Mouse (Mus musculus): ENCODE measurements around the gene Pros1. TPM values are rescaled to one million over a fixed set of nuclear protein-coding genes. Genes with fewer than 3 reads are reported as not detected.
A peak's percentile ranks its signal among the peaks of the same experiment; 100 is the strongest.

Pros1 gene
- polyA plus RNA-seq, 1 experiment from 2014 or later = 13.1 TPM

DNA sequence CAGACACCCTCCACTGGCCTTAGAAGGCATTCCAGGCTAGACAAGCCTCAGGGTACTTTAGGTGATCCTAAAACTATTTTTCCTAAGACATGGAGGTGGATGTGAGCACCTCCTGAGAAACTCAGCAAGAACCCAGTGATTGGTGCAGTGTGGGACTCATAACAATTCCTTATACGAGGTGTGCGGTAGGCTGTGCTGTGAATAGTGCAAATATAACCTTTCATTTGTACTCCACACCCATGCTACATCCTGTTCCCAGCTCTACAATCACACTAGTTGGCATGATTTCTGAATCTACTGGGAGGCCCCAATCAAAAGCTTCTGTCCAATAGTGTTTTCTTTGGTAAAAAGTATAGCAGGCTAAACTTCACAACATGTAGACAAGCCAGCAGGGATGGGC, 22.1 kb upstream of the Pros1 start:
- DNase-seq (ENCODE audit: low spot score) (no peak), ATAC-seq (ENCODE audit: low FRiP score) (no peak; the same call in 1 of the 2 replicates)
- no peak overlapping the region for H3K4me2 ChIP-seq (replicated peaks)
- no peaks in the 10 kb centered on the region for H3K9me3 ChIP-seq (ENCODE audit: control insufficient read depth, low read length)
- no peaks in the 10 kb centered on the region for H3K27me3 ChIP-seq (ENCODE audit: control insufficient read depth, insufficient read depth, low read length)
- H3K27ac ChIP-seq = no peak overlapping the region
- 86% methylated on average over 2 of the region's 2 CpGs for WGBS
- H3K4me3 ChIP-seq (replicated peaks; ENCODE audit: low read length) = no peak overlapping the region
- H3K9ac ChIP-seq = no peak overlapping the region
- no peaks in the 10 kb centered on the region for H3K36me3 ChIP-seq (replicated peaks; ENCODE audit: control insufficient read depth, insufficient read depth)
- no peaks in the 10 kb centered on the region for H3K4me1 ChIP-seq (replicated peaks; ENCODE audit: control insufficient read depth, insufficient read depth, low read length)

DNA sequence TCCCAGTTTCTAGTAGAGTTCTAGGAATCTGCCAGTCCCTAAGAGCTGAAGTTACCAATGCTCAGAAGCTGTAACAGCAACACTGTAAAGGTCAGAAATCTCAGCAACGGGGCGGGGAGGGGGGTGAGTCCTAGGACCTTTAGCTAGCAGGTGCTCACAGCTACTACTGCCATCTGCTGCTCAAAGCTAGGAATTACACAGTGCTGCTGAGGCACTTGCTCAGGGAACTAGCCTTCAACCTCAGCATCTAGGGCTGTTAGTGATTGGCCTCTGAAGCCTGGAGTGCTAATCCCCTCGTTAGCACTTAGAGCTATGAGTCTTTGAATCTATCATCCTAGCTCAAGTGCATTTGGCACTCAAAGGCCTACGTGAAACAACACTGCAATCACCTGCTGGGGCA, 21.6 kb upstream of the Pros1 start:
- Histone ChIP-seq H3K4me1 (replicated peaks; ENCODE audit: control insufficient read depth, insufficient read depth, low read length) (no peaks in the 10 kb centered on the region), H3K9ac (no peak overlapping the region), H3K36me3 (replicated peaks; ENCODE audit: control insufficient read depth, insufficient read depth) (no peaks in the 10 kb centered on the region), H3K4me3 (replicated peaks; ENCODE audit: low read length) (no peak overlapping the region), H3K27ac (no peak overlapping the region), H3K27me3 (ENCODE audit: control insufficient read depth, insufficient read depth, low read length) (no peaks in the 10 kb centered on the region), H3K4me2 (replicated peaks) (no peak overlapping the region), H3K9me3 (ENCODE audit: control insufficient read depth, low read length) (no peaks in the 10 kb centered on the region)
- ATAC-seq (ENCODE audit: low FRiP score) = peak; percentile 37; the same call in 1 of the 2 replicates
- DNase-seq (ENCODE audit: low spot score) = peak; percentile 48
- WGBS = 19% methylated on average over 4 of the region's 4 CpGs

DNA sequence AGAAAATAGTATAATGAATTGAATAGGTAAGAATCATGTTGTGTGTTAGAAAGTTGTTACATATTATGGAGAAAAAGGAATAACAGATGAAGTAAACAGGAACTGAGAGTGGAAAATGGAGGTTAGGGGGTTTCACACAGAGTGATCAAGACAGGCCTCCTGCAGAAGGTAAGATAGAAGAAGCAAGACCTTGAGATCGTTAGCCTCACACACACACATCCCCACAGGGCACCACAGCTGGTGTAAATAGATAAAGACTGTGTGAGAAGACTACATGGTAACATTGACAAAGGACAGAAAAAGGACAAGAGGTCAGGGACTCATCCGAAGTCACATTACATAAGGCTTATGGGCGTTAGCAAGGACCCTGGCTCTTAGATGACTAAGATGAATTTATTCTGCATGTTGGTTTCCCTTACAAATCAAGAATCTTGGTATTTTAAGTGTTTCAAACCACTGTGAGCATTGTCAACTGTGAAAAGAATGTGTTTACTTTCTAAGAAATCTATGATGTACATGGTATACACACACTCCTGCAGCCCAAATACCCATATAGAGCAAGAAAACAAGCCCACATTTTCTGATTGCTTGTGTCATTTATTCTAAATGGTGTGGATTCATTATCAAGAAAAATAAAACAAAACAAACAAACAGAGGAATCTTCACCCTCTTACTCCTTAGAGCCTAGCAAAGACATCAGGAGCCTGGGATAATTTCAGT, 19.9 kb upstream of the Pros1 start:
- H3K4me1 ChIP-seq (replicated peaks; ENCODE audit: control insufficient read depth, insufficient read depth, low read length) = no peaks in the 10 kb centered on the region
- no peak overlapping the region for H3K4me3 ChIP-seq (replicated peaks; ENCODE audit: low read length)
- WGBS = 58% methylated on average over 3 of the region's 3 CpGs

DNA sequence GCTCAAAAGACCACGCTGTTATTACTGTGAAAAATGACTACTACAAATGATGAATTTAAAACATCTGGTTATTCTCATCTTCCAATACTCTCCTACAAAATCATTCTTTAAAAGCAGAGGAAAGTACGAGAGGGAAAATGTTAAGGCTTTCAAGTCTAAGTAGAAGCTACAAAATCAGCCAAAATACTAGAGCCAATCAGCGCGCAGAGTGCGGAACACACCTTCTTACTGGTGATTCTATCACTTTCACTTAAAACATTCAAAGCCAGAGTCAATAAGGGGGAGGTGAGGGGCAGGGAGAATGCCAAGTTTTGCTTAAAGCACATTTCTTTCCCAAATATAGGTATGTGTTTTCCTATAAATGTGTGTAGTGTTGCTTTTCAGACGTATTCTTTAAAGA, 8.8 kb upstream of the Pros1 start:
- 88% methylated on average over 6 of the region's 6 CpGs for WGBS
- no peaks in the 10 kb centered on the region for H3K9me3 ChIP-seq (ENCODE audit: control insufficient read depth, low read length)
- ATAC-seq (ENCODE audit: low FRiP score) (no peak), DNase-seq (ENCODE audit: low spot score) (no peak)
- peak overlapping the region; percentile 90 for H3K4me2 ChIP-seq (replicated peaks)
- no peak overlapping the region for H3K27ac ChIP-seq
- peak overlapping the region; percentile 96 for H3K4me3 ChIP-seq (replicated peaks; ENCODE audit: low read length)
- H3K9ac ChIP-seq = peak overlapping the region; percentile 88; the same call in 1 of the 2 replicates
- H3K36me3 ChIP-seq (replicated peaks; ENCODE audit: control insufficient read depth, insufficient read depth) = no peaks in the 10 kb centered on the region
- H3K4me1 ChIP-seq (replicated peaks; ENCODE audit: control insufficient read depth, insufficient read depth, low read length) = peaks cover 25% of the 10 kb centered on the region
- H3K27me3 ChIP-seq (ENCODE audit: control insufficient read depth, insufficient read depth, low read length) = no peaks in the 10 kb centered on the region

More for the DNA sequence above, 19.9 kb upstream of the Pros1 start:
- Histone ChIP-seq H3K9ac (no peak overlapping the region), H3K36me3 (replicated peaks; ENCODE audit: control insufficient read depth, insufficient read depth) (no peaks in the 10 kb centered on the region), H3K9me3 (ENCODE audit: control insufficient read depth, low read length) (no peaks in the 10 kb centered on the region), H3K27me3 (ENCODE audit: control insufficient read depth, insufficient read depth, low read length) (no peaks in the 10 kb centered on the region), H3K4me2 (replicated peaks) (no peak overlapping the region), H3K27ac (no peak overlapping the region)
- no peak for DNase-seq (ENCODE audit: low spot score)
- ATAC-seq (ENCODE audit: low FRiP score) = no peak

DNA sequence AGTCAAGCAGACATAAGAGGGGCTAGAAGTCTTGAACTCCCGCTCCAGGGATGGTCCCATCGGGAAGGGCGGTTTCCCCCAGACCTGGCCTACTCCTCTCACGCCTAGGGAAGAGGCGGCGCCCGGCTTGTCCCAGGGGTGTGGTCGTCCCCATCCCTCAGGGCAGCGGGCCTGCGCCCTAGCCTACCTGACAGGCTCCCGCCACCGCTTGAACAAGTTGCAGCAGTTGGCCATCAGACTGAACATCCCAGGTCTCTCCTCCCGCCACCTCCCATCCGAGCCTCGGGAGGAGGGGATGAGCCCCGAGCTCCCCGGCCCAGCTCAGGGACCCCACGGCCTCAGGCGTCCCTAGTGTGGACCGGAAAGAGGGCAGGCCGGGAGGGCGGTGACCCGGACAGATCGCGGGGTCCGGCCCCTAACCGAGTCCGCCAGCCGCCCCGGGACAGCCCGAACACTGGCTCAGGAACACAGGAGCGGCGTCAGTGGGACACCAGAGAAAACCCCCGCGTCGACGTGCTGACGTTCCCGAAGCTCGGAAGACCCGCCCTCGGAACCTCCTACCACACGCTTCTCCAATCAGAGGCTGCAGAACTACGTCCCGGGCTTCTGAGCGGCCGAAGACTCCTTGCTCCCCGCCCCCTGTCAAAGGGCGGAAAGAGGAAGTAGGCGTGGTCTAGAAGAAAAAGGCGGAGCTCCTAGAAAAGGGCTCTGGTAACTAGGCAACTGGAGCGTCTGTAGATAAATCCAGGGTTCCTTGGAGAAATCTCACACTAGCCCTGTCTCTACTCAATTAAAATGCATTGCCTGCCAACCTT, 7.4 kb upstream of the Pros1 start, which contains the start of gene Arl13b:
Arl13b (minus strand) TSS at position 543 of the 815 bp plus-strand sequence.
- H3K9me3 ChIP-seq (ENCODE audit: control insufficient read depth, low read length) = no peaks in the 10 kb centered on the region
- WGBS = under 1% methylated on average over 51 of the region's 52 CpGs
- ATAC-seq (ENCODE audit: low FRiP score) = peak; percentile 100

DNA sequence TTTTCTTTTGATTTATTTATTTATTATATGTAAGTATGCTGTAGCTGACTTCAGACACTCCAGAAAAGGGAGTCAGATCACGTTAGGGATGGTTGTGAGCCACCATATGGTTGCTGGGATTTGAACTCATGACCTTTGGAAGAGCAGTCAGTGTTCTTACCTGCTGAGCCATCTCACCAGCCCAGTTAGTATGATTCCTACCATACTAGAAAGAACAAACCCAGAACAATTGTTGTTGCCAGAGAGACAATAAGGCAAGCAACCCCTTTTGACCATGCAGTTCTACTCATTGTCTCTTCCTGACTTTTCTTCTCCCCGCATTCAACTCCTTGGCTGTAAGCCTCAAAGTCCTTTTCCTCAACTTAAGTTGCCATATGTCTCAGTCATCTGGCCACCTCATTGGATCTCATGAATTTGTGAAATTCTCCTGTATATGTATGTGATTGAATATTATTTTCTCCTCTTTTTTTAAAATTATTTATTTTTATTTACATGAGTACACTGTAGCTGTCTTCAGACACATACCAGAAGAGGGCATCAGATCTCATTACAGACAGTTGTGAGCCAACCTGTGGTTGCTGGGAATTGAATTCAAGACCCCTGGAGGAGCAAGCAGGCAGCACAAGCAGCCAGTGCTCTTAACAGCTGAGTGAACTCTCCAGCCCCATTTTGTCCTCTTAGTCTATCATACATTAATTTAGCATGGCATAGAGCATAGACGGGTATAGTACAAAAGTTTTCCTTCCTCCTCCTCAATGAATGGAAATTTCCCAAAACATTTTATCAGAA, 1.4 kb upstream of the Pros1 start:
- H3K36me3 ChIP-seq (replicated peaks; ENCODE audit: control insufficient read depth, insufficient read depth) = no peaks in the 10 kb centered on the region
- H3K27ac ChIP-seq = no peak overlapping the region
- H3K27me3 ChIP-seq (ENCODE audit: control insufficient read depth, insufficient read depth, low read length) = no peaks in the 10 kb centered on the region
- WGBS = 75% methylated on average over 3 of the region's 3 CpGs
- H3K9ac ChIP-seq = no peak overlapping the region
- DNase-seq (ENCODE audit: low spot score) (no peak), ATAC-seq (ENCODE audit: low FRiP score) (no peak)
- no peaks in the 10 kb centered on the region for H3K4me1 ChIP-seq (replicated peaks; ENCODE audit: control insufficient read depth, insufficient read depth, low read length)
- no peak overlapping the region for H3K4me2 ChIP-seq (replicated peaks)
- no peaks in the 10 kb centered on the region for H3K9me3 ChIP-seq (ENCODE audit: control insufficient read depth, low read length)
- no peak overlapping the region for H3K4me3 ChIP-seq (replicated peaks; ENCODE audit: low read length)

More for the DNA sequence above, 7.4 kb upstream of the Pros1 start, which contains the start of gene Arl13b:
- Histone ChIP-seq H3K4me3 (replicated peaks; ENCODE audit: low read length) (peak within 1 kb of the TSS; percentile 96), H3K27me3 (ENCODE audit: control insufficient read depth, insufficient read depth, low read length) (no peaks in the 10 kb centered on the region), H3K36me3 (replicated peaks; ENCODE audit: control insufficient read depth, insufficient read depth) (no peaks in the 10 kb centered on the region), H3K27ac (peak within 1 kb of the TSS; percentile 69), H3K4me1 (replicated peaks; ENCODE audit: control insufficient read depth, insufficient read depth, low read length) (peaks cover 25% of the 10 kb centered on the region), H3K4me2 (replicated peaks) (peak within 1 kb of the TSS; percentile 90), H3K9ac (peak within 1 kb of the TSS; percentile 88)
- DNase-seq (ENCODE audit: low spot score) = peak; percentile 97

DNA sequence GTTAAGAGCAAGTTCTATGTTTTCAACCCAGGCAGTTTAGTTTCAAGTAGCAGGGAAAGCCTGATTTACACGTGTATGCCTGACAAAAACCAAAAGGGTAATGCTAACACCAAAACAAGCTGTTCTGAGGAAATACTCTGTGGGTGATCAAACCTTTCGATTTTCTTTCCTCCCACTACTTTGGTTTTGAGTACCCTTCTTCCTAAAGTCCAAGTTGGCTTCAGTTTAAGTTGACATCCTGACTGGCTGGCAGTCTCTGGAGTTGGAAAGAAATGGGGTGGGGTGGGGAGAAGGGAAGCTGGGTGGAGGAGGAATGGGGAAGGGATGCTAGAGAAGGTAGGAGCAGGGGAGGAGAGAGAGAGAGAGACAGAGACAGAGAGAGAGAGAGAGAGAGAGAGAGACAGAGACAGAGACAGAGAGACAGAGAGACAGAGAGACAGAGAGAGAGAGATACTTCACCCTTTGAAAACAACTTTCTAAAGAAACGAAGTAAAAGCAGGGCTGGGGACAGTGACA, 438 bp upstream of the Pros1 start:
- no peaks in the 10 kb centered on the region for H3K36me3 ChIP-seq (replicated peaks; ENCODE audit: control insufficient read depth, insufficient read depth)
- H3K4me3 ChIP-seq (replicated peaks; ENCODE audit: low read length) = peak overlapping the region; percentile 64
- H3K27me3 ChIP-seq (ENCODE audit: control insufficient read depth, insufficient read depth, low read length) = no peaks in the 10 kb centered on the region
- H3K9me3 ChIP-seq (ENCODE audit: control insufficient read depth, low read length) = no peaks in the 10 kb centered on the region
- peak overlapping the region; percentile 87 for H3K9ac ChIP-seq
- DNase-seq (ENCODE audit: low spot score) (no peak), ATAC-seq (ENCODE audit: low FRiP score) (peak; percentile 29; the same call in 1 of the 2 replicates)
- WGBS = 19% methylated on average over 3 of the region's 3 CpGs
- peak overlapping the region; percentile 97 for H3K4me2 ChIP-seq (replicated peaks)
- no peak overlapping the region for H3K27ac ChIP-seq
- H3K4me1 ChIP-seq (replicated peaks; ENCODE audit: control insufficient read depth, insufficient read depth, low read length) = no peaks in the 10 kb centered on the region

DNA sequence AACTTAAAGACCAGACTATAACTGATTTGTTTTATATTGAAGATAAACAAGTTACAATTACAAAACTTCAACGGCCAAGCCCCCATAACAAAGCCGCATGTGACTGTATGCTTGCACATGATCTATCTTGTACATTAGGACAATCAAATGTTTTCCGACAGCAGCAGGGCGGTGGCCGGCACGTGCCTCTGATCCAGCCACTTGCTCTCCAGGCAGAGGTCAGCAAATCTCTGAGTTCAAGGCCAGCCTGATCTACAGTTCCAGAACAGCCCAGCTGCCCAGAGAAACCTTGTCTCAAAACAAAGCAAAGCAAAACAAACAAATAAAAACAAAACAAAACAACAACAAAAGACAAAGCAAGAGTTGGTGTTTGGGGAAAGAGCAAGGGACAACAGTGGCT, 1.3 kb downstream of the Pros1 start:
- Histone ChIP-seq H3K36me3 (replicated peaks; ENCODE audit: control insufficient read depth, insufficient read depth) (no peaks in the 10 kb centered on the region), H3K27ac (no peak overlapping the region), H3K9ac (no peak overlapping the region), H3K4me2 (replicated peaks) (no peak overlapping the region), H3K9me3 (ENCODE audit: control insufficient read depth, low read length) (no peaks in the 10 kb centered on the region), H3K4me3 (replicated peaks; ENCODE audit: low read length) (no peak overlapping the region), H3K4me1 (replicated peaks; ENCODE audit: control insufficient read depth, insufficient read depth, low read length) (no peaks in the 10 kb centered on the region), H3K27me3 (ENCODE audit: control insufficient read depth, insufficient read depth, low read length) (no peaks in the 10 kb centered on the region)
- WGBS = 68% methylated on average over 6 of the region's 6 CpGs
- no peak for DNase-seq (ENCODE audit: low spot score)
- ATAC-seq (ENCODE audit: low FRiP score) = no peak

Data from hindbrain, embryonic 14.5 days (tissue).